Mouse (Mus musculus) liver, embryonic 13.5 days (tissue): ENCODE results near the gene Pglyrp1. TPM values are rescaled to one million over a fixed set of nuclear protein-coding genes. Genes with fewer than 3 reads are reported as not detected.
A peak's percentile ranks its signal among the peaks of the same experiment; 100 is the strongest.

Experiments
- ATAC-seq: fragments of 200-750 bp; cut with Nextera tagmentation; 2 replicates; pipeline ENCODE4 v1.8.0; 2017; ENCODE audit warnings: low read depth, mild to moderate bottlenecking, moderate number of reproducible peaks, moderate library complexity
- DNase-seq: peaks from one replicate; pipeline ENCODE4 v3.0.0; 2022
- H3K27ac ChIP-seq: fragments of 300-500 bp; sonication (generic); 2 replicates; pipeline ENCODE4 v1.5.1; 2015; ENCODE audit warnings: moderate library complexity, mild to moderate bottlenecking, inconsistent platforms
- H3K27me3 ChIP-seq: fragments of 300-500 bp; sonication (generic); 2 replicates; pipeline ENCODE4 v1.6.1; 2015; ENCODE audit warnings: mild to moderate bottlenecking, inconsistent platforms
- H3K36me3 ChIP-seq: fragments of 300-500 bp; sonication (generic); 2 replicates; pipeline ENCODE4 v1.6.1; 2015; ENCODE audit warnings: mild to moderate bottlenecking, inconsistent platforms
- H3K4me1 ChIP-seq: fragments of 300-500 bp; sonication (generic); replicated peaks from 2 replicates; pipeline ENCODE4 v1.6.1; 2015; ENCODE audit warnings: inconsistent platforms
- H3K4me2 ChIP-seq: fragments of 300-500 bp; sonication (generic); 2 replicates; pipeline ENCODE4 v1.6.1; 2015; ENCODE audit warnings: inconsistent platforms, mild to moderate bottlenecking, moderate library complexity
- H3K4me3 ChIP-seq: fragments of 300-500 bp; sonication (generic); replicated peaks from 2 replicates; pipeline ENCODE4 v1.5.1; 2015; ENCODE audit warnings: mild to moderate bottlenecking, inconsistent platforms
- H3K9ac ChIP-seq: fragments of 300-500 bp; sonication (generic); 2 replicates; pipeline ENCODE4 v1.6.1; 2015; ENCODE audit warnings: mild to moderate bottlenecking, inconsistent platforms
- H3K9me3 ChIP-seq: fragments of 300-500 bp; sonication (generic); replicated peaks from 2 replicates; pipeline ENCODE4 v1.6.1; 2016; ENCODE audit warnings: inconsistent platforms
- WGBS: fragments of 180-500 bp; shearing (Covaris S2); methylation state at CpG from one replicate; pipeline ENCODE4 v1.1.7; 2015; ENCODE audit not compliant: insufficient replicate concordance; 5-methylcytosine and 5-hydroxymethylcytosine counted together
- polyA plus RNA-seq: library from polyadenylated mRNA; unstranded; fragments of >200 nt; fragmentation: Nextera tagmentation; extraction: Ambion mirVana; gene quantifications from 2 replicates; pipeline ENCODE4 v1.2.1, GENCODE M21; 2015

The Pglyrp1 gene
- polyA plus RNA-seq, 1 experiment from 2014 or later, result 13.3 TPM

- Histone ChIP-seq H3K4me1 (peaks cover 23% of the 10 kb centered on the region), H3K4me2 (no peak overlapping the region), H3K4me3 (no peak overlapping the region), H3K9ac (no peak overlapping the region), H3K27me3 (peaks cover 21% of the 10 kb centered on the region), H3K27ac (no peak overlapping the region), H3K9me3 (no peaks in the 10 kb centered on the region), H3K36me3 (no peaks in the 10 kb centered on the region)
- ATAC-seq, result no peak
- WGBS, result 80% methylated on average over 8 of the region's 8 CpGs
- no peak for DNase-seq
These were observed 19.7 kb downstream of the Pglyrp1 start for GRCm38 (mm10) chr7:18890848-18891247.

GRCm38 (mm10) chr7:18891872-18892599, 20.9 kb downstream of the Pglyrp1 start:
- Histone ChIP-seq H3K4me3 (peak overlapping the region; percentile 48), H3K36me3 (no peaks in the 10 kb centered on the region), H3K9ac (peak overlapping the region; percentile 46; the same call in 1 of the 2 replicates), H3K4me1 (peaks cover 23% of the 10 kb centered on the region), H3K4me2 (peak overlapping the region; percentile 69), H3K27me3 (peaks cover 21% of the 10 kb centered on the region), H3K27ac (no peak overlapping the region), H3K9me3 (no peaks in the 10 kb centered on the region)
- DNase-seq (peak; percentile 62), ATAC-seq (peak; percentile 42)
- WGBS, result 18% methylated on average over 33 of the region's 33 CpGs

- H3K4me2 ChIP-seq, result peak overlapping the region; percentile 70; the same call in 1 of the 2 replicates
- DNase-seq (no peak), ATAC-seq (peak; percentile 44)
- H3K36me3 ChIP-seq, result no peaks in the 10 kb centered on the region
- no peak overlapping the region for H3K9ac ChIP-seq
- peak overlapping the region; percentile 48; the same call in 1 of the 2 replicates for H3K4me3 ChIP-seq
- H3K9me3 ChIP-seq, result no peaks in the 10 kb centered on the region
- H3K4me1 ChIP-seq, result peaks cover 23% of the 10 kb centered on the region
- H3K27ac ChIP-seq, result no peak overlapping the region
- 32% methylated on average over 27 of the region's 27 CpGs for WGBS
- peaks cover 21% of the 10 kb centered on the region for H3K27me3 ChIP-seq
These were observed 21.9 kb downstream of the Pglyrp1 start for GRCm38 (mm10) chr7:18893009-18893408.

- Histone ChIP-seq H3K27me3 (peaks cover 21% of the 10 kb centered on the region), H3K4me1 (peaks cover 23% of the 10 kb centered on the region), H3K9ac (0 out of 2 replicates have a peak overlapping the region, but pooled peaks have one; percentile 19), H3K9me3 (no peaks in the 10 kb centered on the region), H3K4me2 (peak overlapping the region; percentile 70), H3K27ac (no peak overlapping the region), H3K4me3 (peak overlapping the region; percentile 44), H3K36me3 (no peaks in the 10 kb centered on the region)
- DNase-seq (peak; percentile 56), ATAC-seq (peak; percentile 56)
- 4% methylated on average over 41 of the region's 41 CpGs for WGBS
These were observed 22.7 kb downstream of the Pglyrp1 start for GRCm38 (mm10) chr7:18893651-18894430.

GRCm38 (mm10) chr7:18896536-18896935, 25.4 kb downstream of the Pglyrp1 start:
- Histone ChIP-seq H3K9me3 (no peaks in the 10 kb centered on the region), H3K4me3 (no peak overlapping the region), H3K27ac (no peak overlapping the region), H3K36me3 (0 out of 2 replicates have a peak, but pooled peaks cover 9% of the 10 kb centered on the region), H3K4me2 (no peak overlapping the region), H3K9ac (no peak overlapping the region), H3K4me1 (peaks cover 23% of the 10 kb centered on the region), H3K27me3 (peaks cover 21% of the 10 kb centered on the region)
- ATAC-seq, result no peak
- DNase-seq, result no peak
- 55% methylated on average over 5 of the region's 5 CpGs for WGBS

- ATAC-seq (no peak), DNase-seq (no peak)
- H3K9ac ChIP-seq, result no peak overlapping the region
- no peak overlapping the region for H3K4me2 ChIP-seq
- no peaks in the 10 kb centered on the region for H3K4me1 ChIP-seq
- H3K4me3 ChIP-seq, result no peak overlapping the region
- no peaks in the 10 kb centered on the region for H3K27me3 ChIP-seq
- H3K27ac ChIP-seq, result no peak overlapping the region
- H3K9me3 ChIP-seq, result no peaks in the 10 kb centered on the region
- WGBS, result 62% methylated on average over 2 of the region's 2 CpGs
- H3K36me3 ChIP-seq, result peaks cover 9% of the 10 kb centered on the region; the same call in 1 of the 2 replicates
These were observed 29.4 kb downstream of the Pglyrp1 start for GRCm38 (mm10) chr7:18900513-18900912.

- no peak overlapping the region for H3K27ac ChIP-seq
- H3K4me1 ChIP-seq, result 0 out of 2 replicates have a peak, but pooled peaks cover 2% of the 10 kb centered on the region
- 51% methylated on average over 3 of the region's 3 CpGs for WGBS
- ATAC-seq, result no peak
- H3K4me2 ChIP-seq, result no peak overlapping the region
- peaks cover 9% of the 10 kb centered on the region; the same call in 1 of the 2 replicates for H3K36me3 ChIP-seq
- DNase-seq, result no peak
- no peak overlapping the region for H3K9ac ChIP-seq
- H3K9me3 ChIP-seq, result no peaks in the 10 kb centered on the region
- H3K27me3 ChIP-seq, result no peaks in the 10 kb centered on the region
- no peak overlapping the region for H3K4me3 ChIP-seq
These were observed 31.4 kb downstream of the Pglyrp1 start for GRCm38 (mm10) chr7:18902486-18902885.

GRCm38 (mm10) chr7:18904971-18905370, 33.8 kb downstream of the Pglyrp1 start:
- Histone ChIP-seq H3K4me3 (no peak overlapping the region), H3K9ac (no peak overlapping the region), H3K4me1 (peaks cover 25% of the 10 kb centered on the region), H3K9me3 (no peaks in the 10 kb centered on the region), H3K4me2 (no peak overlapping the region), H3K36me3 (peaks cover 8% of the 10 kb centered on the region; the same call in 1 of the 2 replicates), H3K27ac (no peak overlapping the region), H3K27me3 (no peaks in the 10 kb centered on the region)
- 66% methylated on average over 3 of the region's 3 CpGs for WGBS
- ATAC-seq (no peak), DNase-seq (no peak)

GRCm38 (mm10) chr7:18909797-18910196, 38.7 kb downstream of the Pglyrp1 start:
- Histone ChIP-seq H3K4me1 (peaks cover 33% of the 10 kb centered on the region), H3K27ac (peak overlapping the region; percentile 53; the same call in 1 of the 2 replicates), H3K9ac (peak overlapping the region; percentile 77), H3K4me2 (peak overlapping the region; percentile 72), H3K36me3 (no peaks in the 10 kb centered on the region), H3K9me3 (no peaks in the 10 kb centered on the region), H3K27me3 (no peaks in the 10 kb centered on the region), H3K4me3 (peak overlapping the region; percentile 80)
- 5% methylated on average over 17 of the region's 17 CpGs for WGBS
- DNase-seq (no peak), ATAC-seq (peak; percentile 37)

- ATAC-seq, result peak; percentile 97
- H3K27me3 ChIP-seq, result no peaks in the 10 kb centered on the region
- H3K27ac ChIP-seq, result peak within 1 kb of the TSS; percentile 53; the same call in 1 of the 2 replicates
- under 1% methylated on average over 33 of the region's 33 CpGs for WGBS
- H3K9me3 ChIP-seq, result no peaks in the 10 kb centered on the region
- H3K4me1 ChIP-seq, result peaks cover 33% of the 10 kb centered on the region
- peak within 1 kb of the TSS; percentile 80 for H3K4me3 ChIP-seq
- DNase-seq, result peak; percentile 92
- H3K36me3 ChIP-seq, result no peaks in the 10 kb centered on the region
- peak within 1 kb of the TSS; percentile 77 for H3K9ac ChIP-seq
- peak within 1 kb of the TSS; percentile 72 for H3K4me2 ChIP-seq
These were observed 39.2 kb downstream of the Pglyrp1 start, which contains the start of gene Ccdc61 for GRCm38 (mm10) chr7:18910241-18910831. Gene Ccdc61, minus strand, starts transcription at chr7:18910415.

- Histone ChIP-seq H3K27ac (no peak overlapping the region), H3K4me2 (no peak overlapping the region), H3K4me1 (no peaks in the 10 kb centered on the region; the same call in 1 of the 2 replicates), H3K4me3 (no peak overlapping the region), H3K36me3 (no peaks in the 10 kb centered on the region), H3K9ac (no peak overlapping the region), H3K27me3 (peaks cover 6% of the 10 kb centered on the region), H3K9me3 (no peaks in the 10 kb centered on the region)
- WGBS, result 49% methylated on average over 4 of the region's 4 CpGs
- ATAC-seq, result no peak
- DNase-seq, result no peak
These were observed 45.1 kb downstream of the Pglyrp1 start for GRCm38 (mm10) chr7:18916254-18916653.
